Mouse (Mus musculus) frontal cortex, adult 2 months (tissue): ENCODE measurements around the gene Usp44. TPM values are rescaled to one million over a fixed set of nuclear protein-coding genes. Genes with fewer than 3 reads are reported as not detected.

ENCODE experiments used
- polyA plus RNA-seq: library from polyadenylated mRNA; depleted of rRNA; stranded (reverse); fragments of >200 nt; gene quantifications from 2 replicates; pipeline ENCODE4 v1.2.3, GENCODE M21; 2012; rRNA removed

Gene Usp44
- polyA plus RNA-seq, 1 experiment, result 0.04 TPM

Other genes with a start within 250 kb of the Usp44 start
- gene Snrpf, start 241.8 kb upstream of the Usp44 start, polyA plus RNA-seq, result 49.8 and 56.4 TPM in 2 replicates
- gene Ntn4, start 190.9 kb upstream of the Usp44 start, polyA plus RNA-seq, result 10.7 and 10.8 TPM in 2 replicates
- 140 and 148 TPM in 2 replicates for gene Metap2, start 65.5 kb downstream of the Usp44 start, polyA plus RNA-seq
- 36.0 and 38.8 TPM in 2 replicates for gene Vezt, start 204.3 kb downstream of the Usp44 start, polyA plus RNA-seq
- gene Fgd6, start 204.4 kb downstream of the Usp44 start, polyA plus RNA-seq, result 6.6 and 7.0 TPM in 2 replicates